Mouse (Mus musculus): ENCODE measurements around the gene Ttll5. TPM values are rescaled to one million over a fixed set of nuclear protein-coding genes. Genes with fewer than 3 reads are reported as not detected.

Ttll5 gene
- polyA plus RNA-seq, 1 experiment, result 0.79 TPM

- no peaks in the 10 kb centered on the region for H3K9me3 ChIP-seq (ENCODE audit: control insufficient read depth, low read length)
- TF ChIP-seq GATA1 (IDR thresholded peaks at IDR 0.05; ENCODE audit: low read length) (no peak), TAL1 (IDR thresholded peaks at IDR 0.05; ENCODE audit: low read length) (no peak)
- no peaks in the 10 kb centered on the region for H3K27me3 ChIP-seq (ENCODE audit: control insufficient read depth)
- H3K4me3 ChIP-seq (replicated peaks), result no peak overlapping the region
- H3K4me1 ChIP-seq (ENCODE audit: control insufficient read depth), result no peaks in the 10 kb centered on the region
- peaks cover 55% of the 10 kb centered on the region for H3K36me3 ChIP-seq (ENCODE audit: control insufficient read depth)
These were observed 65.6 kb downstream of the Ttll5 start for GRCm38 (mm10) chr12:85890054-85890453.

- H3K4me3 ChIP-seq (replicated peaks), result no peak overlapping the region
- H3K9me3 ChIP-seq (ENCODE audit: control insufficient read depth, low read length), result no peaks in the 10 kb centered on the region
- TF ChIP-seq TAL1 (IDR thresholded peaks at IDR 0.05; ENCODE audit: low read length) (no peak), GATA1 (IDR thresholded peaks at IDR 0.05; ENCODE audit: low read length) (no peak)
- H3K36me3 ChIP-seq (ENCODE audit: control insufficient read depth), result peaks cover 21% of the 10 kb centered on the region
- no peaks in the 10 kb centered on the region for H3K27me3 ChIP-seq (ENCODE audit: control insufficient read depth)
- H3K4me1 ChIP-seq (ENCODE audit: control insufficient read depth), result peaks cover 16% of the 10 kb centered on the region
These were observed 79.5 kb downstream of the Ttll5 start for GRCm38 (mm10) chr12:85903986-85904385.

- Histone ChIP-seq H3K9me3 (ENCODE audit: control insufficient read depth, low read length) (no peaks in the 10 kb centered on the region), H3K4me1 (ENCODE audit: control insufficient read depth) (peaks cover 16% of the 10 kb centered on the region), H3K36me3 (ENCODE audit: control insufficient read depth) (peaks cover 18% of the 10 kb centered on the region), H3K4me3 (replicated peaks) (no peak overlapping the region), H3K27me3 (ENCODE audit: control insufficient read depth) (no peaks in the 10 kb centered on the region)
- TF ChIP-seq GATA1 (IDR thresholded peaks at IDR 0.05; ENCODE audit: low read length) (no peak), TAL1 (IDR thresholded peaks at IDR 0.05; ENCODE audit: low read length) (no peak)
These were observed 81.2 kb downstream of the Ttll5 start for GRCm38 (mm10) chr12:85905666-85906065.

GRCm38 (mm10) chr12:85907896-85908295, 83.4 kb downstream of the Ttll5 start:
- no peak overlapping the region for H3K4me3 ChIP-seq (replicated peaks)
- H3K4me1 ChIP-seq (ENCODE audit: control insufficient read depth), result peaks cover 16% of the 10 kb centered on the region
- H3K9me3 ChIP-seq (ENCODE audit: control insufficient read depth, low read length), result no peaks in the 10 kb centered on the region
- H3K27me3 ChIP-seq (ENCODE audit: control insufficient read depth), result no peaks in the 10 kb centered on the region
- H3K36me3 ChIP-seq (ENCODE audit: control insufficient read depth), result peaks cover 21% of the 10 kb centered on the region
- TF ChIP-seq TAL1 (IDR thresholded peaks at IDR 0.05; ENCODE audit: low read length), result no peak
- no peak for TF ChIP-seq GATA1 (IDR thresholded peaks at IDR 0.05; ENCODE audit: low read length)

- H3K36me3 ChIP-seq (ENCODE audit: control insufficient read depth), result peaks cover 25% of the 10 kb centered on the region
- TF ChIP-seq TAL1 (IDR thresholded peaks at IDR 0.05; ENCODE audit: low read length), result no peak
- TF ChIP-seq GATA1 (IDR thresholded peaks at IDR 0.05; ENCODE audit: low read length), result no peak
- peaks cover under 1% of the 10 kb centered on the region for H3K4me1 ChIP-seq (ENCODE audit: control insufficient read depth)
- H3K27me3 ChIP-seq (ENCODE audit: control insufficient read depth), result no peaks in the 10 kb centered on the region
- no peak overlapping the region for H3K4me3 ChIP-seq (replicated peaks)
- no peaks in the 10 kb centered on the region for H3K9me3 ChIP-seq (ENCODE audit: control insufficient read depth, low read length)
These were observed 86.4 kb downstream of the Ttll5 start for GRCm38 (mm10) chr12:85910811-85911210.

GRCm38 (mm10) chr12:85912712-85913504, 88.4 kb downstream of the Ttll5 start:
- Histone ChIP-seq H3K36me3 (ENCODE audit: control insufficient read depth) (peaks cover 30% of the 10 kb centered on the region), H3K27me3 (ENCODE audit: control insufficient read depth) (no peaks in the 10 kb centered on the region), H3K4me3 (replicated peaks) (no peak overlapping the region), H3K9me3 (ENCODE audit: control insufficient read depth, low read length) (no peaks in the 10 kb centered on the region), H3K4me1 (ENCODE audit: control insufficient read depth) (no peaks in the 10 kb centered on the region)
- TF ChIP-seq GATA1 (IDR thresholded peaks at IDR 0.05; ENCODE audit: low read length), result no peak
- no peak for TF ChIP-seq TAL1 (IDR thresholded peaks at IDR 0.05; ENCODE audit: low read length)

GRCm38 (mm10) chr12:85926897-85927296, 102.4 kb downstream of the Ttll5 start:
- no peak for TF ChIP-seq TAL1 (IDR thresholded peaks at IDR 0.05; ENCODE audit: low read length)
- no peak for TF ChIP-seq GATA1 (IDR thresholded peaks at IDR 0.05; ENCODE audit: low read length)
- H3K4me3 ChIP-seq (replicated peaks), result no peak overlapping the region
- no peaks in the 10 kb centered on the region for H3K9me3 ChIP-seq (ENCODE audit: control insufficient read depth, low read length)
- H3K36me3 ChIP-seq (ENCODE audit: control insufficient read depth), result peaks cover 44% of the 10 kb centered on the region
- no peaks in the 10 kb centered on the region for H3K4me1 ChIP-seq (ENCODE audit: control insufficient read depth)
- H3K27me3 ChIP-seq (ENCODE audit: control insufficient read depth), result no peaks in the 10 kb centered on the region

- peaks cover 2% of the 10 kb centered on the region; the same call in 1 of the 2 replicates for H3K9me3 ChIP-seq (ENCODE audit: control insufficient read depth, low read length)
These were observed 104.1 kb downstream of the Ttll5 start for GRCm38 (mm10) chr12:85928513-85928912.

GRCm38 (mm10) chr12:85929711-85930110, 105.3 kb downstream of the Ttll5 start:
- Histone ChIP-seq H3K4me3 (replicated peaks) (no peak overlapping the region), H3K27me3 (ENCODE audit: control insufficient read depth) (no peaks in the 10 kb centered on the region), H3K9me3 (ENCODE audit: control insufficient read depth, low read length) (peaks cover 4% of the 10 kb centered on the region; the same call in 1 of the 2 replicates), H3K4me1 (ENCODE audit: control insufficient read depth) (no peaks in the 10 kb centered on the region), H3K36me3 (ENCODE audit: control insufficient read depth) (peaks cover 56% of the 10 kb centered on the region)
- no peak for TF ChIP-seq TAL1 (IDR thresholded peaks at IDR 0.05; ENCODE audit: low read length)
- no peak for TF ChIP-seq GATA1 (IDR thresholded peaks at IDR 0.05; ENCODE audit: low read length)

More at GRCm38 (mm10) chr12:85928513-85928912, 104.1 kb downstream of the Ttll5 start:
- no peaks in the 10 kb centered on the region for H3K4me1 ChIP-seq (ENCODE audit: control insufficient read depth)
- H3K27me3 ChIP-seq (ENCODE audit: control insufficient read depth), result no peaks in the 10 kb centered on the region
- H3K36me3 ChIP-seq (ENCODE audit: control insufficient read depth), result peaks cover 46% of the 10 kb centered on the region
- no peak for TF ChIP-seq TAL1 (IDR thresholded peaks at IDR 0.05; ENCODE audit: low read length)
- no peak overlapping the region for H3K4me3 ChIP-seq (replicated peaks)

Data from erythroblast, embryonic 14.5 days (primary cell).